Mouse (Mus musculus): ENCODE measurements at regions not wholly inside any gene's neighbourhood (a gene's known extent, or its start where the extent isn't known, plus 50 kb on each side); places are given as distances from the start of the nearest gene placed in this dataset.
A peak's percentile ranks its signal among the peaks of the same experiment; 100 is the strongest.

GRCm38 (mm10) chr2:159565921-159566320 lies 768.0 kb downstream of the Gm826 start:
- DNase-seq, result no peak

GRCm38 (mm10) chr2:159566461-159566860 lies 767.5 kb downstream of the Gm826 start:
- peak; percentile 38 for DNase-seq

GRCm38 (mm10) chr2:159568391-159568790 lies 765.6 kb downstream of the Gm826 start:
- no peak for DNase-seq

GRCm38 (mm10) chr2:159571862-159572261 lies 762.1 kb downstream of the Gm826 start:
- no peak for DNase-seq

- DNase-seq, result no peak
These were observed 758.7 kb downstream of the Gm826 start for GRCm38 (mm10) chr2:159575271-159575670.

- DNase-seq, result no peak
These were observed 750.9 kb downstream of the Gm826 start for GRCm38 (mm10) chr2:159583103-159583502.

- no peak for DNase-seq
These were observed 749.3 kb downstream of the Gm826 start for GRCm38 (mm10) chr2:159584641-159585040.

GRCm38 (mm10) chr2:159586697-159587473 lies 747.1 kb downstream of the Gm826 start:
- peak; percentile 14 for DNase-seq

GRCm38 (mm10) chr2:159591396-159592124 lies 742.4 kb downstream of the Gm826 start:
- no peak for DNase-seq

GRCm38 (mm10) chr2:159592841-159593240 lies 741.1 kb downstream of the Gm826 start:
- DNase-seq, result no peak

- peak; percentile 19 for DNase-seq
These were observed 737.7 kb downstream of the Gm826 start for GRCm38 (mm10) chr2:159596285-159596684.

GRCm38 (mm10) chr2:159598080-159598479 lies 735.9 kb downstream of the Gm826 start:
- DNase-seq, result no peak

GRCm38 (mm10) chr2:159607191-159607590 lies 726.8 kb downstream of the Gm826 start:
- no peak for DNase-seq

GRCm38 (mm10) chr2:159610451-159610850 lies 723.5 kb downstream of the Gm826 start:
- DNase-seq, result no peak

GRCm38 (mm10) chr2:159616685-159617084 lies 717.3 kb downstream of the Gm826 start:
- no peak for DNase-seq

GRCm38 (mm10) chr2:159621261-159621660 lies 712.7 kb downstream of the Gm826 start:
- DNase-seq, result no peak

GRCm38 (mm10) chr2:159622141-159622669 lies 711.8 kb downstream of the Gm826 start:
- no peak for DNase-seq

GRCm38 (mm10) chr2:159625306-159625705 lies 708.7 kb downstream of the Gm826 start:
- DNase-seq, result no peak

GRCm38 (mm10) chr2:159645861-159646260 lies 688.1 kb downstream of the Gm826 start:
- DNase-seq, result peak; percentile 39

GRCm38 (mm10) chr2:159646595-159646994 lies 687.4 kb downstream of the Gm826 start:
- DNase-seq, result peak; percentile 9

GRCm38 (mm10) chr2:159652243-159652642 lies 681.7 kb downstream of the Gm826 start:
- no peak for DNase-seq

GRCm38 (mm10) chr2:159676845-159677244 lies 657.1 kb downstream of the Gm826 start:
- DNase-seq, result no peak

- DNase-seq, result no peak
These were observed 653.3 kb downstream of the Gm826 start for GRCm38 (mm10) chr2:159680641-159681040.

GRCm38 (mm10) chr2:159703100-159703499 lies 630.9 kb downstream of the Gm826 start:
- no peak for DNase-seq

Data from kidney, postnatal 14 days (tissue).